Mouse (Mus musculus) bone marrow, adult 2 months (tissue): ENCODE data around the gene Fastkd3.

ENCODE experiments used
- CTCF ChIP-seq: fragments of 200-500 bp; IDR thresholded peaks from 2 replicates; pipeline ENCODE4 v1.5.1; 2011; ENCODE audit warnings: low read length, control low read depth; ENCODE audit not compliant: control insufficient read depth, insufficient read depth
- POLR2A ChIP-seq: fragments of 200-500 bp; IDR thresholded peaks from 2 replicates; pipeline ENCODE4 v1.6.1; 2011; ENCODE audit warnings: low read depth, mild to moderate bottlenecking, control low read depth, low read length, borderline replicate concordance; ENCODE audit not compliant: control insufficient read depth

DNA sequence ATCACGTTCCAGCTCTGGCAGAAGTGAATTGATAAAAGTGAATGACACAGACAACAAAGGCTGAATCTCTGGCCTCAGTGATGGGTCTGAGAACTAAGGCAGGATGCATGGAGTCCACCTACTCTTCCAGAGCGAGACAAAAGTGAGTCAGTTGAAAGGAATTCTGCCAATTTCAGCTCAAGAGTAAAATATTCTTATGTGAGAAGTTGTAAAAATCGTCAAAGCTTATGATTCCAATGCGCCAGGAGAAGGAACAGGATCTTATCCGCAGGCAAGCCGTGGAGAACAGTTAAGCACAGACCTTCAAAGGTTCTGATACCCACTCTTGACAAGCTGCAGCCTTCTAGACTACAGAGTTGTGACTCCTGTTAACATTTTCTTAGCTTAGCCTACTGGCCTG lies 21.1 kb downstream of the Fastkd3 start:
- no peak for TF ChIP-seq CTCF
- no peak for TF ChIP-seq POLR2A
